Mouse (Mus musculus): Measurements from ENCODE around the gene Krt15.

- TF ChIP-seq CTCF (conservative IDR thresholded peaks at IDR 0.05 in 1 of 2, IDR thresholded peaks at IDR 0.05 in 1 of 2; ENCODE audit: low read depth in 2 of 2, low read length in 2 of 2) (no peak), USF1 (IDR thresholded peaks at IDR 0.05; ENCODE audit: low read depth, low read length) (no peak), KAT2A (IDR thresholded peaks at IDR 0.05; ENCODE audit: insufficient replicate concordance, low read length) (no peak), EP300 (IDR thresholded peaks at IDR 0.05; ENCODE audit: low read length) (no peak), POLR2A (IDR thresholded peaks at IDR 0.05; ENCODE audit: low read depth, low read length) (no peak), JUND (conservative IDR thresholded peaks at IDR 0.05; ENCODE audit: low read depth, low read length) (no peak)
Measured at GRCm38 (mm10) chr11:100137693-100138092, 2.0 kb upstream of the Krt15 start.
